Mouse (Mus musculus): Measurements from ENCODE around the gene Sult2a3. TPM values are rescaled to one million over a fixed set of nuclear protein-coding genes. Genes with fewer than 3 reads are reported as not detected.
"Not testable (repeated sequence)": the region's sequence is repeated elsewhere in the genome, so short reads cannot be mapped to it uniquely, and the experiment has no call there.

Gene Sult2a3
- polyA plus RNA-seq (2015; fragmentation: Nextera tagmentation; extraction: Ambion mirVana) = not detected in 2 replicates

DNA sequence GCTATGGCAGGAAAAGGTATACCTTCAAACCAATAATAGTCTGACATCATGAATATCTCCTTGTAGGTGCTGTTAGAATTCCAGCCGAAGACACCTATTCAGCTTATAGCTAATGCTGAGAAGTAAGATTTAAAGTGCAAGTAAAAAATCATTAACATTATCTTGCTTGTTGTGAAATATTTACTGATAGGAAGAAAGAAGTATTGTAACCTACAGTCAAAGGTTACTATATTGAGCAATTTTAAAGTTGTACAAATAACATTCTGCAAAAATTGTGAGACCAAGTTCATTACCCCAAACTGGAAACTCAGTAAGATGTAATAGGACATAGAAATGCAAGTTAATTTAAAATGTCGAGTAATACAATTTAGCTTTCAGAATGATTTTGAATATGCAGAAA lies at the start of gene Sult2a3:
Gene Sult2a3, minus strand, starts transcription at position 101 of the 400 bp plus-strand sequence.
- no peaks in the 10 kb centered on the region for H3K9me3 ChIP-seq (ENCODE audit: low read length)
- DNase-seq (ENCODE audit: low spot score) (no peak), ATAC-seq (no peak)
- no peak within 1 kb of the TSS for H3K4me2 ChIP-seq (replicated peaks; ENCODE audit: low read depth, low read length)
- TF ChIP-seq EP300 (IDR thresholded peaks at IDR 0.05) (no peak), CTCF (IDR thresholded peaks at IDR 0.05) (no peak)
- no peak within 1 kb of the TSS for H3K4me3 ChIP-seq (ENCODE audit: low read depth, low read length)
- 86% methylated on average over 2 of the region's 2 CpGs for WGBS
- H3K36me3 ChIP-seq (ENCODE audit: insufficient read depth, low read length) = no peaks in the 10 kb centered on the region
- no peaks in the 10 kb centered on the region for H3K4me1 ChIP-seq (ENCODE audit: insufficient read depth, low read depth, low read length)
- H3K27me3 ChIP-seq (replicated peaks; ENCODE audit: insufficient read depth, low read length) = no peaks in the 10 kb centered on the region
- H3K9ac ChIP-seq (replicated peaks; ENCODE audit: low read depth) = no peak within 1 kb of the TSS
- H3K27ac ChIP-seq (ENCODE audit: low read length) = no peak within 1 kb of the TSS

DNA sequence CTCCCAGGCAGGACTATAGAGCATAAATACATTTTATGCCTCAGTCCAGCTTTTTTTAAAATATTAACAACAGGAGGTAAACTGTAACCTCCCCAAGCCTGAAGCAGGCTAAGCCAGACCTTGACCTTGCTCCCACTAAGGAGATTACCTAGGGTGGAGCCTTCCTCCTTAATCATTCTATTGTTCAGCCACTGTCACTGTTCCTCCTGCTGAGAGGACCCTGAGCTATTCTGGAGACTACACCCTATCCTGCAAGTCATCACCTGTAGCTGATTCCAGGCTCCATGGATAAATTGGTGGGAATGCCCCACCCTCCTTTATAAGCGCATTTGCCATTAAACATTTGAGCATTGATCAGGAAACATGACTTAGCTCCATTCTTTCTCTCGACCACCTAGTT lies 2.4 kb downstream of the Sult2a3 start:
- Histone ChIP-seq H3K27me3 (replicated peaks; ENCODE audit: insufficient read depth, low read length) (no peaks in the 10 kb centered on the region), H3K9me3 (ENCODE audit: low read length) (no peaks in the 10 kb centered on the region), H3K27ac (ENCODE audit: low read length) (no peak overlapping the region), H3K9ac (replicated peaks; ENCODE audit: low read depth) (no peak overlapping the region), H3K4me3 (ENCODE audit: low read depth, low read length) (no peak overlapping the region), H3K36me3 (ENCODE audit: insufficient read depth, low read length) (no peaks in the 10 kb centered on the region), H3K4me1 (ENCODE audit: insufficient read depth, low read depth, low read length) (no peaks in the 10 kb centered on the region), H3K4me2 (replicated peaks; ENCODE audit: low read depth, low read length) (no peak overlapping the region)
- DNase-seq (ENCODE audit: low spot score) (no peak), ATAC-seq (no peak)
- WGBS = 74% methylated on average over 2 of the region's 2 CpGs
- TF ChIP-seq EP300 (IDR thresholded peaks at IDR 0.05) = no peak
- no peak for TF ChIP-seq CTCF (IDR thresholded peaks at IDR 0.05)

GRCm38 (mm10) chr7:14119865-14120264 lies 3.0 kb downstream of the Sult2a3 start:
- not testable (repeated sequence) for H3K27ac ChIP-seq (ENCODE audit: low read length); H3K4me2 ChIP-seq (replicated peaks; ENCODE audit: low read depth, low read length); H3K9ac ChIP-seq (replicated peaks; ENCODE audit: low read depth); H3K4me1 ChIP-seq (ENCODE audit: insufficient read depth, low read depth, low read length); H3K36me3 ChIP-seq (ENCODE audit: insufficient read depth, low read length); ATAC-seq; H3K27me3 ChIP-seq (replicated peaks; ENCODE audit: insufficient read depth, low read length); DNase-seq (ENCODE audit: low spot score); H3K9me3 ChIP-seq (ENCODE audit: low read length); H3K4me3 ChIP-seq (ENCODE audit: low read depth, low read length)
- WGBS = 56% methylated on average over 3 of the region's 3 CpGs

DNA sequence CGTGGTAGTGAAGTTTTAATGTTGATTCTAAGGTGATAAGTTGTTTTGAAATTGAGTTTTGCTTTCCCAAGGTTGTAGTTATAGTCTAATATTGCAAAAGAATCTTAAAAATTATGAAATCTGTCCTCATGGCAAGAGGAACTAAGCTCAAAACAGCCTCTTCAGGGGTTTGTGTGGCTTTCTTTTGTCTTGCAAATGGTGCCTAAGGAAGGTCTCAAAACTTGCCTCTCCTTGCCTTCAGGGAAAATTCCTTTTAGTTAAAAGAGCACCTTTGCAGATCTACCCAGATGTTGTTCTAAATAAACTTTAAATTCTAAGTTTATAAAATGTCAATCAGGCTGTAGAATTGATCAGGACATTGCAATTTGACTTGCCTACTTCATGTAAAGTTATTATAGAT lies 6.1 kb downstream of the Sult2a3 start:
- ATAC-seq (no peak), DNase-seq (ENCODE audit: low spot score) (no peak)
- 48% methylated on average over 1 of the region's 1 CpGs for WGBS
- no peaks in the 10 kb centered on the region for H3K36me3 ChIP-seq (ENCODE audit: insufficient read depth, low read length)
- no peaks in the 10 kb centered on the region for H3K9me3 ChIP-seq (ENCODE audit: low read length)
- H3K4me3 ChIP-seq (ENCODE audit: low read depth, low read length) = no peak overlapping the region
- no peaks in the 10 kb centered on the region for H3K4me1 ChIP-seq (ENCODE audit: insufficient read depth, low read depth, low read length)
- no peaks in the 10 kb centered on the region for H3K27me3 ChIP-seq (replicated peaks; ENCODE audit: insufficient read depth, low read length)
- TF ChIP-seq EP300 (IDR thresholded peaks at IDR 0.05) (no peak), CTCF (IDR thresholded peaks at IDR 0.05) (no peak)
- no peak overlapping the region for H3K9ac ChIP-seq (replicated peaks; ENCODE audit: low read depth)
- no peak overlapping the region for H3K4me2 ChIP-seq (replicated peaks; ENCODE audit: low read depth, low read length)
- no peak overlapping the region for H3K27ac ChIP-seq (ENCODE audit: low read length)

- H3K27ac ChIP-seq (ENCODE audit: low read length); DNase-seq (ENCODE audit: low spot score); H3K9me3 ChIP-seq (ENCODE audit: low read length); H3K27me3 ChIP-seq (replicated peaks; ENCODE audit: insufficient read depth, low read length); ATAC-seq; H3K4me1 ChIP-seq (ENCODE audit: insufficient read depth, low read depth, low read length); H3K4me3 ChIP-seq (ENCODE audit: low read depth, low read length); H3K4me2 ChIP-seq (replicated peaks; ENCODE audit: low read depth, low read length); H3K36me3 ChIP-seq (ENCODE audit: insufficient read depth, low read length); H3K9ac ChIP-seq (replicated peaks; ENCODE audit: low read depth): not testable (repeated sequence)
- WGBS = 65% methylated on average over 3 of the region's 3 CpGs
Observed at GRCm38 (mm10) chr7:14114471-14114870, 8.4 kb downstream of the Sult2a3 start.

DNA sequence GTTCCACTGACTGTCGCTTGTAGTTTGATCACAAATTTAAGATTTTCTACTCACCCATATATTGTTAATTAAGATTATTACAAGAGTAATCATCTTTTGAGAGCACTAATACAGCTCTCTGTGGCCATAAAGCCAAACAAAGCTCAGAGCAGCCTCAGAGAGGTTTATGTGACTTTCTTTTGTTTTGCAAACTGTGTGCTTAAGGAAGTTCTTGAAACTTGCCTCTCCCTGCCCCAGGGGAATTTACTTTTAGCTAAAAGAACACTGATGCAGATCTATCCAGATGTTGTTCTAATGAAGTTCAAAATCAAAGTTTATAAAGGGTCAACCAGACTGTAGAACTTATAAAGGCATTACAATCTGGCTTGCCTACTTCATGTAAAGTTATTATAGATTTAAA lies 75.0 kb downstream of the Sult2a3 start:
- not testable (repeated sequence) for ATAC-seq; H3K4me3 ChIP-seq (ENCODE audit: low read depth, low read length); H3K9ac ChIP-seq (replicated peaks; ENCODE audit: low read depth); H3K4me1 ChIP-seq (ENCODE audit: insufficient read depth, low read depth, low read length); H3K27me3 ChIP-seq (replicated peaks; ENCODE audit: insufficient read depth, low read length); H3K4me2 ChIP-seq (replicated peaks; ENCODE audit: low read depth, low read length); H3K36me3 ChIP-seq (ENCODE audit: insufficient read depth, low read length); DNase-seq (ENCODE audit: low spot score); H3K9me3 ChIP-seq (ENCODE audit: low read length); H3K27ac ChIP-seq (ENCODE audit: low read length)
- WGBS = 73% methylated on average over 1 of the region's 1 CpGs

- not testable (repeated sequence) for ATAC-seq; H3K4me1 ChIP-seq (ENCODE audit: insufficient read depth, low read depth, low read length); H3K4me2 ChIP-seq (replicated peaks; ENCODE audit: low read depth, low read length); H3K4me3 ChIP-seq (ENCODE audit: low read depth, low read length); H3K9me3 ChIP-seq (ENCODE audit: low read length); H3K27ac ChIP-seq (ENCODE audit: low read length); DNase-seq (ENCODE audit: low spot score); H3K9ac ChIP-seq (replicated peaks; ENCODE audit: low read depth); H3K27me3 ChIP-seq (replicated peaks; ENCODE audit: insufficient read depth, low read length); H3K36me3 ChIP-seq (ENCODE audit: insufficient read depth, low read length)
Observed at GRCm38 (mm10) chr7:14030831-14031230, 92.0 kb downstream of the Sult2a3 start.

Other genes starting within 250 kb of the Sult2a3 start
- gene Sult2a4, start 133.4 kb downstream of the Sult2a3 start, polyA plus RNA-seq (2015; fragmentation: Nextera tagmentation; extraction: Ambion mirVana) = not detected in 2 replicates
- not detected in 2 replicates for gene Sult2a6, start 131.8 kb upstream of the Sult2a3 start, polyA plus RNA-seq (2015; fragmentation: Nextera tagmentation; extraction: Ambion mirVana)
- gene Obox8, start 210.5 kb upstream of the Sult2a3 start, polyA plus RNA-seq (2015; fragmentation: Nextera tagmentation; extraction: Ambion mirVana) = not detected in 2 replicates